Mouse (Mus musculus): ENCODE measurements around the gene Rcn3.
"Not testable (repeated sequence)": the region's sequence is repeated elsewhere in the genome, so short reads cannot be mapped to it uniquely, and the experiment has no call there.

Gene Rcn3

GRCm38 (mm10) chr7:45125144-45125600 lies 33.2 kb upstream of the Rcn3 start:
- intact Hi-C loops (cut with DNase I) = no loop called here

- intact Hi-C loops (cut with DNase I) = loop anchor here (5.0 kb wide), 1 partner anchor 42 kb away; no protein-coding TSS in a partner anchor
Observed at GRCm38 (mm10) chr7:45124224-45125143, 32.5 kb upstream of the Rcn3 start, which contains the start of gene Rps11. Rps11 (minus strand) TSS chr7:45124439.

- intact Hi-C loops (cut with DNase I) = loop anchor here (5.0 kb wide), 1 partner anchor 41 kb away; no protein-coding TSS in a partner anchor
Observed at GRCm38 (mm10) chr7:45123186-45123570, 31.2 kb upstream of the Rcn3 start.

- intact Hi-C loops (cut with DNase I) = loop anchor here (5.0 kb wide), 1 partner anchor 40 kb away; no protein-coding TSS in a partner anchor
Observed at GRCm38 (mm10) chr7:45122561-45123185, 30.7 kb upstream of the Rcn3 start.

- intact Hi-C loops (cut with DNase I) = loop anchor here (5.0 kb wide), 1 partner anchor 40 kb away; no protein-coding TSS in a partner anchor
Observed at GRCm38 (mm10) chr7:45121966-45122365, 29.9 kb upstream of the Rcn3 start.

GRCm38 (mm10) chr7:45121404-45121803 lies 29.4 kb upstream of the Rcn3 start:
- intact Hi-C loops (cut with DNase I) = loop anchor here (5.0 kb wide), 1 partner anchor 39 kb away; no protein-coding TSS in a partner anchor

- intact Hi-C loops (cut with DNase I) = loop anchor here (5.0 kb wide), 1 partner anchor 38 kb away; no protein-coding TSS in a partner anchor
Observed at GRCm38 (mm10) chr7:45119780-45120709, 28.0 kb upstream of the Rcn3 start.

GRCm38 (mm10) chr7:45118336-45118735 lies 26.3 kb upstream of the Rcn3 start:
- intact Hi-C loops (cut with DNase I) = no loop called here

- intact Hi-C loops (cut with DNase I) = no loop called here
Observed at GRCm38 (mm10) chr7:45117566-45117965, 25.5 kb upstream of the Rcn3 start.

- intact Hi-C loops (cut with DNase I) = no loop called here
Observed at GRCm38 (mm10) chr7:45113476-45113875, 21.5 kb upstream of the Rcn3 start.

- intact Hi-C loops (cut with DNase I) = no loop called here
Observed at GRCm38 (mm10) chr7:45112529-45112928, 20.5 kb upstream of the Rcn3 start.

- intact Hi-C loops (cut with DNase I) = no loop called here
Observed at GRCm38 (mm10) chr7:45111940-45112339, 19.9 kb upstream of the Rcn3 start.

- intact Hi-C loops (cut with DNase I) = not testable (repeated sequence)
Observed at GRCm38 (mm10) chr7:45110089-45110488, 18.1 kb upstream of the Rcn3 start.

GRCm38 (mm10) chr7:45107052-45107645 lies 15.1 kb upstream of the Rcn3 start:
- intact Hi-C loops (cut with DNase I) = no loop called here

GRCm38 (mm10) chr7:45106441-45106840 lies 14.4 kb upstream of the Rcn3 start:
- intact Hi-C loops (cut with DNase I) = no loop called here

GRCm38 (mm10) chr7:45105491-45105890 lies 13.5 kb upstream of the Rcn3 start:
- intact Hi-C loops (cut with DNase I) = no loop called here

GRCm38 (mm10) chr7:45104941-45105340 lies 12.9 kb upstream of the Rcn3 start:
- intact Hi-C loops (cut with DNase I) = no loop called here

- intact Hi-C loops (cut with DNase I) = no loop called here
Observed at GRCm38 (mm10) chr7:45103652-45104180, 11.7 kb upstream of the Rcn3 start, which contains the start of gene Fcgrt. Fcgrt (minus strand) TSS chr7:45103851.

- intact Hi-C loops (cut with DNase I) = no loop called here
Observed at GRCm38 (mm10) chr7:45102940-45103585, 11.0 kb upstream of the Rcn3 start.

GRCm38 (mm10) chr7:45102441-45102840 lies 10.4 kb upstream of the Rcn3 start:
- intact Hi-C loops (cut with DNase I) = no loop called here
